Mouse (Mus musculus) forebrain, postnatal 0 days (tissue): ENCODE measurements around the gene Rufy4. TPM values are rescaled to one million over a fixed set of nuclear protein-coding genes. Genes with fewer than 3 reads are reported as not detected.

Source experiments
- ATAC-seq: fragments of 200-750 bp; cut with Nextera tagmentation; 2 replicates; pipeline ENCODE4 v1.8.0; 2017; ENCODE audit warnings: mild to moderate bottlenecking, moderate library complexity
- DNase-seq: peaks from one replicate; pipeline ENCODE4 v3.0.0-alpha.2; 2015
- H3K27ac ChIP-seq: fragments of 300-500 bp; sonication (generic); 2 replicates; pipeline ENCODE4 v1.5.1; 2014; ENCODE audit warnings: low read depth, mild to moderate bottlenecking, antibody characterized with exemption, low read length, moderate library complexity, mixed read lengths
- H3K27me3 ChIP-seq: fragments of 300-500 bp; sonication (generic); 2 replicates; pipeline ENCODE4 v1.6.1; 2014; ENCODE audit warnings: mild to moderate bottlenecking, low read length, mixed read lengths; ENCODE audit not compliant: insufficient read depth
- H3K36me3 ChIP-seq: fragments of 300-500 bp; sonication (generic); 2 replicates; pipeline ENCODE4 v1.6.1; 2014; ENCODE audit warnings: mild to moderate bottlenecking, moderate library complexity; ENCODE audit not compliant: insufficient read depth
- H3K4me1 ChIP-seq: fragments of 300-500 bp; sonication (generic); 2 replicates; pipeline ENCODE4 v1.6.1; 2014; ENCODE audit warnings: antibody characterized with exemption; ENCODE audit not compliant: insufficient read depth
- H3K4me2 ChIP-seq: fragments of 300-500 bp; sonication (generic); 2 replicates; pipeline ENCODE4 v1.6.1; 2014; ENCODE audit warnings: low read depth, mild to moderate bottlenecking, moderate library complexity
- H3K4me3 ChIP-seq: fragments of 300-500 bp; sonication (generic); 2 replicates; pipeline ENCODE4 v1.5.1; 2014; ENCODE audit warnings: low read depth, low read length, mixed read lengths
- H3K9ac ChIP-seq: fragments of 300-500 bp; sonication (generic); 2 replicates; pipeline ENCODE4 v1.6.1; 2014; ENCODE audit warnings: mild to moderate bottlenecking
- H3K9me3 ChIP-seq: fragments of 300-500 bp; sonication (generic); 2 replicates; pipeline ENCODE4 v1.6.1; 2016; ENCODE audit warnings: low read length
- CTCF ChIP-seq: sonication (generic); IDR thresholded peaks from 2 replicates; pipeline ENCODE4 v1.5.1; 2016; ENCODE audit warnings: antibody characterized with exemption, control low read depth, low read depth
- WGBS: fragments of 180-500 bp; shearing (Covaris S2); extraction: QIAGEN DNeasy Blood & Tissue Kit; methylation state at CpG from one replicate; pipeline ENCODE4 v1.1.7; 2014; 5-methylcytosine and 5-hydroxymethylcytosine counted together
- polyA plus RNA-seq: library from polyadenylated mRNA; unstranded; fragments of >200 nt; fragmentation: Nextera tagmentation; extraction: Ambion mirVana; gene quantifications from 2 replicates; pipeline ENCODE4 v1.2.1, GENCODE M21; 2015
- total RNA-seq: library from RNA; depleted of rRNA; stranded (reverse); fragments of >200 nt; gene quantifications from 2 replicates; pipeline ENCODE4 v1.2.3, GENCODE M21; 2014

The Rufy4 gene
- total and polyA plus RNA-seq, 2 experiments from 2014 or later, result 0.13 TPM; not detected in 1

GRCm38 (mm10) chr1:74085566-74085965 lies 39.8 kb upstream of the Rufy4 start:
- ATAC-seq (no peak), DNase-seq (no peak)
- no peaks in the 10 kb centered on the region for H3K36me3 ChIP-seq
- WGBS, result 90% methylated on average over 7 of the region's 7 CpGs
- no peak overlapping the region for H3K27ac ChIP-seq
- H3K4me1 ChIP-seq, result no peaks in the 10 kb centered on the region
- H3K9me3 ChIP-seq, result no peaks in the 10 kb centered on the region
- H3K9ac ChIP-seq, result no peak overlapping the region
- H3K4me3 ChIP-seq, result no peak overlapping the region
- TF ChIP-seq CTCF, result no peak
- H3K27me3 ChIP-seq, result no peaks in the 10 kb centered on the region
- no peak overlapping the region for H3K4me2 ChIP-seq

DNA sequence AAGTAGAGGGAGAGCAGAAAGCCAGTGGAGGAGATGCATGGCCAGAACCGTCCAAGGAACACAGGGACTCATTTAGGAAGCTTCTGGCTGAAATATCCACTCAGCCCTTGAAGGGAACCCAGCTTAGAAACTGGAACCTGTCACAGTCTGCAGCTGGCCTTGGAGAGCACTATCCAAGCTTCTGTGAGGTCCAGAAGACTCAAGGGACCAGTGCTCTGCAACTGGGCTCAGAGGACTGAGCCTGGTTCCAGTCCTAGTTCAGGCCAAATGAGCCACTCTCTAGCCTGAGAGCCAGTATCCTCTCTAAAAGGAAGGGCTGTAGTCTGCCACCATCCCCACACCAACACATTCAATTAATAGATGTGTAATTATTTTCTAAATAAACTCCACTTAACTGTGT lies 36.8 kb upstream of the Rufy4 start:
- no peak overlapping the region for H3K4me2 ChIP-seq
- H3K4me1 ChIP-seq, result 0 out of 2 replicates have a peak, but pooled peaks cover 5% of the 10 kb centered on the region
- 86% methylated on average over 1 of the region's 1 CpGs for WGBS
- H3K9me3 ChIP-seq, result no peaks in the 10 kb centered on the region
- no peak overlapping the region for H3K4me3 ChIP-seq
- no peaks in the 10 kb centered on the region for H3K36me3 ChIP-seq
- no peak overlapping the region for H3K9ac ChIP-seq
- TF ChIP-seq CTCF, result no peak
- DNase-seq (no peak), ATAC-seq (no peak)
- H3K27me3 ChIP-seq, result no peaks in the 10 kb centered on the region
- no peak overlapping the region for H3K27ac ChIP-seq

DNA sequence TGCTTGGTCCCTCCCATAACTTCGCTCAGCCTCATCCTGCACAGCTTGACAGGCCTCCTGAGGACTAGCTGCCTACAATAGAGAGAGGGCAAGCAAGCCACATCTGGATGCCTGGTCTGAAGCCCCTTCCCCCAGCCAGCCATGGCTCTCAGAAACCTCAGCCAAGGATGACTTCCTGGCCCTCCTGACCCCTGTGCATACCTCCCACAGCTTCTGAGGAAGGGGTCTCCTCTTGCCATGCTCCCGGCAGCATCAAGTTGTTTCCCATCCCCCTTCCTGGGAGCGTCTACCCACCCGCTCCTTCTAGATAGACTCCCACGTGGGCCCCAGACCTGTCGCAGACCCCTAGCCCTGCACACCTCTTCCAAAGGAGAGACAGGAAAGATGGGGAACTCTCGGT lies 35.0 kb upstream of the Rufy4 start:
- Histone ChIP-seq H3K4me3 (no peak overlapping the region), H3K36me3 (no peaks in the 10 kb centered on the region), H3K27ac (no peak overlapping the region), H3K4me1 (0 out of 2 replicates have a peak, but pooled peaks cover 5% of the 10 kb centered on the region), H3K9me3 (no peaks in the 10 kb centered on the region), H3K9ac (no peak overlapping the region), H3K27me3 (no peaks in the 10 kb centered on the region), H3K4me2 (no peak overlapping the region)
- TF ChIP-seq CTCF, result no peak
- DNase-seq, result no peak
- no peak for ATAC-seq
- WGBS, result 72% methylated on average over 7 of the region's 7 CpGs

- Histone ChIP-seq H3K27ac (no peak overlapping the region), H3K36me3 (no peaks in the 10 kb centered on the region), H3K27me3 (no peaks in the 10 kb centered on the region), H3K4me1 (0 out of 2 replicates have a peak, but pooled peaks cover 5% of the 10 kb centered on the region), H3K4me3 (no peak overlapping the region), H3K4me2 (no peak overlapping the region), H3K9me3 (no peaks in the 10 kb centered on the region), H3K9ac (no peak overlapping the region)
- no peak for TF ChIP-seq CTCF
- DNase-seq (no peak), ATAC-seq (no peak)
- WGBS, result 42% methylated on average over 6 of the region's 7 CpGs
Observed at GRCm38 (mm10) chr1:74091138-74091537, 34.2 kb upstream of the Rufy4 start.

GRCm38 (mm10) chr1:74091611-74092224 lies 33.6 kb upstream of the Rufy4 start:
- ATAC-seq (peak; percentile 23; the same call in 1 of the 2 replicates), DNase-seq (no peak)
- no peaks in the 10 kb centered on the region for H3K27me3 ChIP-seq
- H3K9me3 ChIP-seq, result no peaks in the 10 kb centered on the region
- H3K4me1 ChIP-seq, result 0 out of 2 replicates have a peak, but pooled peaks cover 5% of the 10 kb centered on the region
- H3K9ac ChIP-seq, result no peak overlapping the region
- no peak overlapping the region for H3K4me2 ChIP-seq
- no peaks in the 10 kb centered on the region for H3K36me3 ChIP-seq
- no peak for TF ChIP-seq CTCF
- 34% methylated on average over 6 of the region's 6 CpGs for WGBS
- H3K4me3 ChIP-seq, result no peak overlapping the region
- H3K27ac ChIP-seq, result 0 out of 2 replicates have a peak overlapping the region, but pooled peaks have one; percentile 15

GRCm38 (mm10) chr1:74092242-74092641 lies 33.1 kb upstream of the Rufy4 start:
- H3K9ac ChIP-seq, result no peak overlapping the region
- DNase-seq (no peak), ATAC-seq (no peak)
- 0 out of 2 replicates have a peak, but pooled peaks cover 5% of the 10 kb centered on the region for H3K4me1 ChIP-seq
- H3K27ac ChIP-seq, result 0 out of 2 replicates have a peak overlapping the region, but pooled peaks have one; percentile 15
- no peaks in the 10 kb centered on the region for H3K36me3 ChIP-seq
- H3K9me3 ChIP-seq, result no peaks in the 10 kb centered on the region
- H3K4me3 ChIP-seq, result no peak overlapping the region
- H3K27me3 ChIP-seq, result no peaks in the 10 kb centered on the region
- TF ChIP-seq CTCF, result no peak
- WGBS, result 52% methylated on average over 10 of the region's 10 CpGs
- H3K4me2 ChIP-seq, result no peak overlapping the region

- Histone ChIP-seq H3K4me3 (no peak overlapping the region), H3K4me1 (0 out of 2 replicates have a peak, but pooled peaks cover 8% of the 10 kb centered on the region), H3K9ac (no peak overlapping the region), H3K9me3 (no peaks in the 10 kb centered on the region), H3K27me3 (no peaks in the 10 kb centered on the region), H3K36me3 (no peaks in the 10 kb centered on the region), H3K27ac (no peak overlapping the region), H3K4me2 (no peak overlapping the region)
- no peak for ATAC-seq
- no peak for TF ChIP-seq CTCF
- no peak for DNase-seq
- WGBS, result 88% methylated on average over 5 of the region's 5 CpGs
Observed at GRCm38 (mm10) chr1:74093447-74093846, 31.9 kb upstream of the Rufy4 start.
